Mouse (Mus musculus) embryonic fibroblast, embryonic 13.5 days (primary cell): ENCODE measurements around the gene Acsf2.
"Not testable (repeated sequence)": the region's sequence is repeated elsewhere in the genome, so short reads cannot be mapped to it uniquely, and the experiment has no call there.

Experiments
- CTCF ChIP-seq: IDR thresholded peaks from 2 replicates; pipeline ENCODE4 v1.5.1; 2011; ENCODE audit warnings: mild to moderate bottlenecking, control low read depth, low read length, moderate library complexity, borderline replicate concordance; ENCODE audit not compliant: insufficient read depth
- POLR2A ChIP-seq: IDR thresholded peaks from 2 replicates; pipeline ENCODE4 v1.6.1; 2011; ENCODE audit warnings: low read depth, mild to moderate bottlenecking, control low read depth, low read length, moderate library complexity

DNA sequence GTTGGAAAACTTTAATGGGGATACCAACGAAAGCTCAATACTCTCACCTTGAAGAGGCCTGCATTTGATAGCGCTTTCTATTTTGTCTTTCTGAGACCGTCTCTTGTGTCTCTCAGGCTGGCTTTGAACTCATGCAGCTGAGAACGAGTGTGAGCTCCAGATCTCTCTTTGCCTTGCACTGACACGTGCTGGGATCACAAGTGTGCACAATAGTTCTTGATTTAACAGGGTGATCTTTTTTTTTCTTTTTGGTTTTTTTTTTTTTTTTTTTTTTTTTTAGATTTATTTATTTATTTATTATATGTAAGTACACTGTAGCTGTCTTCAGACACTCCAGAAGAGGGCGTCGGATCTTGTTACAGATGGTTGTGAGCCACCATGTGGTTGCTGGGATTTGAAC, 49.6 kb upstream of the Acsf2 start:
- TF ChIP-seq CTCF, POLR2A: not testable (repeated sequence)
